In genomic region chr4:82304148-82304871, GRCm38 (mm10) we compare ENCODE assay signal across 9 mouse cellular contexts.
DNase-seq lines count a peak whose midpoint lies in the region; ATAC-seq lines count a peak whose summit lies in the region.
"Had no signal": no experiment of that assay in that cellular context is flagged by ENCODE, and none has a peak within 500 bp of the region (broad histone marks: within the 10 kb centered on the region; RNA-seq: fewer than 3 reads in every experiment).

No protein-coding gene starts in this region.

- 17% methylated on average over 17 of the region's 17 CpGs for WGBS in intestine, embryonic 16.5 days
- WGBS in lung, embryonic 15.5 days, result 5% methylated on average over 17 of the region's 17 CpGs

- no peak overlapping the region for H3K4me2 ChIP-seq in intestine, embryonic 16.5 days (ENCODE audit: low read depth, low read length)
- H3K4me2 ChIP-seq in lung, embryonic 15.5 days, result peak overlapping the region; percentile 38; the same call in 1 of the 2 replicates

- 0 out of 2 replicates have a peak overlapping the region, but pooled peaks have one; percentile 13 for H3K9ac ChIP-seq in intestine, embryonic 16.5 days (ENCODE audit: low read depth, low read length)
- peak overlapping the region; percentile 25 for H3K9ac ChIP-seq in lung, embryonic 15.5 days

- no peaks in the 10 kb centered on the region for H3K27me3 ChIP-seq in intestine, embryonic 16.5 days (replicated peaks; ENCODE audit: control insufficient read depth, insufficient read depth, low read length)
- H3K27me3 ChIP-seq in lung, embryonic 15.5 days, result no peaks in the 10 kb centered on the region

- H3K4me1 ChIP-seq in intestine, embryonic 16.5 days (ENCODE audit: control insufficient read depth, insufficient read depth, low read length), result peaks cover 10% of the 10 kb centered on the region
- peaks cover 44% of the 10 kb centered on the region for H3K4me1 ChIP-seq in lung, embryonic 15.5 days

- peak overlapping the region; percentile 53 for H3K27ac ChIP-seq in intestine, embryonic 16.5 days (ENCODE audit: low read length)
- H3K27ac ChIP-seq in lung, embryonic 15.5 days, result peak overlapping the region; percentile 95

- no peak overlapping the region for H3K4me3 ChIP-seq in intestine, embryonic 16.5 days (ENCODE audit: low read length)
- H3K4me3 ChIP-seq in lung, embryonic 15.5 days, result no peak overlapping the region
- H3K4me3 ChIP-seq: myocyte had no signal

- DNase-seq in ES-CJ7 (ENCODE audit: low read depth, low spot score), result peak; percentile 19
- DNase-seq in brain, embryonic 18.5 days (ENCODE audit: low read depth, low spot score), result peak; percentile 39
- DNase-seq in heart, adult 18-20 months, result peak; percentile 80 to 85
- DNase-seq in retina, embryonic 14.5 days (ENCODE audit: low spot score), result peak; percentile 77
- DNase-seq in spleen, postnatal 14 days (ENCODE audit: low spot score in 2 of 2), result no peak

- H3K9me3 ChIP-seq in intestine, embryonic 16.5 days (ENCODE audit: control insufficient read depth, low read length), result no peaks in the 10 kb centered on the region
- H3K9me3 ChIP-seq in lung, embryonic 15.5 days, result no peaks in the 10 kb centered on the region

- H3K36me3 ChIP-seq in intestine, embryonic 16.5 days (ENCODE audit: control insufficient read depth, insufficient read depth, low read length), result no peaks in the 10 kb centered on the region
- H3K36me3 ChIP-seq in lung, embryonic 15.5 days, result peaks cover 26% of the 10 kb centered on the region

- ATAC-seq in intestine, embryonic 16.5 days, result peak; percentile 65
- peak; percentile 60; the same call in 1 of the 2 replicates for ATAC-seq in lung, embryonic 15.5 days (ENCODE audit: borderline replicate concordance, extremely low read depth, low FRiP score, low TSS enrichment)
- no peak for ATAC-seq in monocyte, adult 5-6 weeks (replicated peaks; ENCODE audit: insufficient number of reproducible peaks, low FRiP score, low TSS enrichment, poor library complexity, severe bottlenecking)

Comparison
In these comparisons a context has a peak if more than half of its experiments do, and no peak if none do; other contexts are left out.
1. DNase-seq: peak in ES-CJ7 (single experiment), brain, embryonic 18.5 days (single experiment), heart, adult 18-20 months (2 of 2) and retina, embryonic 14.5 days (single experiment); none in spleen, postnatal 14 days (0 of 2).